Mouse (Mus musculus) gastrocnemius, adult 18-20 months (tissue): Measurements from ENCODE around the gene Tmco3. TPM values are rescaled to one million over a fixed set of nuclear protein-coding genes. Genes with fewer than 3 reads are reported as not detected.

Experiments used
- DNase-seq: peaks from one replicate; pipeline ENCODE4 v3.0.0; 2021; ENCODE audit warnings: low spot score
- long read RNA-seq, 2 experiments: library from polyadenylated mRNA; stranded (forward); transcript quantifications; one replicate each; pipeline ENCODE4 v2.0.0; 2021
- total RNA-seq, 2 experiments: library from RNA; stranded (reverse); gene quantifications; 2 replicates each; pipeline ENCODE4 v1.2.3; 2021

Tmco3 gene
- 10 to 100 TPM; 13.7 to 14.9 TPM for total RNA-seq
- long read RNA-seq, experiment 1, full-length matches to known transcripts, result 13 of 41 reads
- long read RNA-seq, experiment 1, partial matches to known transcripts, result 2 of 41 reads
- long read RNA-seq, experiment 1, other reads (novel, unspliced or antisense), result 26 of 41 reads
- long read RNA-seq, experiment 2, full-length matches to known transcripts, result 6 of 21 reads
- long read RNA-seq, experiment 2, partial matches to known transcripts, result 1 of 21 reads
- long read RNA-seq, experiment 2, other reads (novel, unspliced or antisense), result 14 of 21 reads

- peak; percentile 94 for DNase-seq
Observed at GRCm38 (mm10) chr8:13287692-13288623, at the start of gene Tmco3, which contains the start of gene Dcun1d2. Gene Tmco3, plus strand, starts transcription at chr8:13288190. Gene Dcun1d2, minus strand, starts transcription at chr8:13288131.

DNA sequence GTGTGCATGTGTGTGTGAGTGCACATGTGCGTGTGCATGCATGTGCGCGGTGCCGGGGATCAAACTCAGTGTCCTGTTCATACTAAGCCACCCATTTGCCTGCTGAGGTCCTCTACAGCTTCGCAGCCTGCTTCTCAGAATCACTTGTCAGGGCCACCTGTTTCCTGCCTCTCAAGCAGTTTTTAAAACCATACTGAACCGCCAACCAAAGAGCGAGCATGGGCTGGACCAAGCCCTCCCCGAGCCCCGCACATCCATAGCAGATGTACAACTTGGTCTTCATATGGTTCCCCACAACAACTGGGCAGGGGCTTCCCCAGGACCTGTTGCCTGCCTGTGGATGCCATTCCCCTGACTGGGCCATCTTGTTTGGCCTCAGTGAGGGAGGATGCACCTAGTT is 47.9 kb upstream of the Tmco3 start:
- DNase-seq, result no peak

GRCm38 (mm10) chr8:13240691-13241090 is 47.3 kb upstream of the Tmco3 start:
- no peak for DNase-seq

- DNase-seq, result peak; percentile 43
Observed at GRCm38 (mm10) chr8:13242985-13243870, 44.8 kb upstream of the Tmco3 start.

- peak; percentile 32 for DNase-seq
Observed at GRCm38 (mm10) chr8:13244343-13244880, 43.6 kb upstream of the Tmco3 start.

DNA sequence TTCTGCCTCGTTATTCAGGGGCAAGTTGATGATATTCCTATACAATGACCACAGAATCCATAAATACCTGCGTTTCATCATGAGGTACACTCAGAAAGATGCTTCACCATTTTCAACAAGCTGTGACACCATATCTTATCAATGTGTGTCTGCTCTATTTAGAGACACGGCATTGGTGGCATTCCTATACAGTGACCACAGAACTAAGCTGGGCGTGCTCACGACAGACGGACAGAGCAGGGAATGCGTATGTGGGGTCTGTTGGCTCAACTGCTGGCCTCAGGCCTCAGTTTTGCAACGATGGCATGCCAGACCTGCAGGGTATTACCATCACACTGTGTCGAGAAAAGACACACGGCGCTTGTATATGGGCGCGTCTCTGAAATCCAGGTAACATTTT is 35.2 kb upstream of the Tmco3 start:
- peak; percentile 48 for DNase-seq

- peak; percentile 51 for DNase-seq
Observed at GRCm38 (mm10) chr8:13253413-13253812, 34.6 kb upstream of the Tmco3 start.

GRCm38 (mm10) chr8:13254019-13254418 is 34.0 kb upstream of the Tmco3 start, which contains the start of gene Adprhl1:
Gene Adprhl1, minus strand, starts transcription at chr8:13254162.
- DNase-seq, result peak; percentile 88

DNA sequence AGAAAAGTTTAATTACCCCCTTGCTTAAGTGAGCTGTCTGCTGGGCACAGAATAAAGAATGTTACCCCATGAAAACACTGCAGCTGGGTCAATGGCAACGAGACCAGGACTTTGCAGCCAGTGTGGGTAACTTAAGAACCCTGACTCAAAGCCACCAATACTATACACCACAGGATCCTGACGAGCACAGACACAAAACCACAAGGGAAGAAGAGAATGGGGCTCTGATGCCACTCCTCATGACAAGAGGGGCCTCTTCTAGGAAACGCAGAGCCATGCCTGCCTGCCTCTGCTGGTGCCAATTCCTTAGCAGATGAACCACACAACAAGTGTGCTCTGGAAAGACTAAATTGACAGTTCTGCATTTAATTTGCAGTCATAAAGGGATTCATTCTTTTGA is 24.6 kb upstream of the Tmco3 start:
- no peak for DNase-seq

- no peak for DNase-seq
Observed at GRCm38 (mm10) chr8:13267566-13267965, 20.4 kb upstream of the Tmco3 start.

GRCm38 (mm10) chr8:13272834-13273233 is 15.2 kb upstream of the Tmco3 start:
- DNase-seq, result no peak

- no peak for DNase-seq
Observed at GRCm38 (mm10) chr8:13276941-13277447, 11.0 kb upstream of the Tmco3 start.

DNA sequence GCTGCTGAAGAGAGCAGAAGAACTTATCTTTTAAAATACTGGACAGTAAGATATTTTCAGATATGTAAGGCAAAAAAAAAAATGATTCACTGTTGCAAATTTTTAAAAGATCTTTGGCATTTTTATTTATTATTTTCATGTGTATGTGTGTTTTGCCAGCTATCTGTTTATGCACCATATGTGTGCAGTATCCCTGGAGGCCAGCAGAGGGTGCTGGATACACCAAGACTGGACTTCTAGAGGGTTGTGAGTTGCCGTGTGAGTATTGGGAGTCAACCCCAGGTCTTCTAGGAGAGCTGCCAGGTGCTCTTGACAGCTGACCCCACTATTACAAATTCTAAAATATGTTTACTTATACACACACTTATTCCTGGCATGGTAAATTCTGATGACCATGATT is 4.8 kb upstream of the Tmco3 start:
- no peak for DNase-seq

GRCm38 (mm10) chr8:13287304-13287691 is 692 bp upstream of the Tmco3 start:
- peak; percentile 89 for DNase-seq

DNA sequence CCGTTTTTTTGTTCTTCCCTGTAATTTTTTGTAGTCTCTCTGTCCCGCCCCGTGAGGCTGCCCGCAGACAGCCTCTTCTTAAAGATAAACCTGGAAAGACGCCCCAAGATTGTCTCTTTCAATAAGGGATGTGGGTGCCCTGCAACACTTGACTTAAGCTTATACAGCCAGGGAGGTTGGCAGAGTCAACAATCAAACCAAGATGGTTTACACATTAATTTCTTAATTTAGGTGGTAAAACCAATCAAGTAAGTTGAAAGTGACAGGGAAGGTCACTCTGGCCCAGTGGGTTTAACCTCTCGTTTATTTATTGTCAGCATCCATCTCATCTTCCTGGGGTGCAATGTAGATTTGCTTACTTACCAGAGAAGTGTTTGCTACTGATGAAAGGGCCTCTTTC is 656 bp downstream of the Tmco3 start:
- no peak for DNase-seq

- peak; percentile 76 for DNase-seq
Observed at GRCm38 (mm10) chr8:13292364-13292763, 4.4 kb downstream of the Tmco3 start.

DNA sequence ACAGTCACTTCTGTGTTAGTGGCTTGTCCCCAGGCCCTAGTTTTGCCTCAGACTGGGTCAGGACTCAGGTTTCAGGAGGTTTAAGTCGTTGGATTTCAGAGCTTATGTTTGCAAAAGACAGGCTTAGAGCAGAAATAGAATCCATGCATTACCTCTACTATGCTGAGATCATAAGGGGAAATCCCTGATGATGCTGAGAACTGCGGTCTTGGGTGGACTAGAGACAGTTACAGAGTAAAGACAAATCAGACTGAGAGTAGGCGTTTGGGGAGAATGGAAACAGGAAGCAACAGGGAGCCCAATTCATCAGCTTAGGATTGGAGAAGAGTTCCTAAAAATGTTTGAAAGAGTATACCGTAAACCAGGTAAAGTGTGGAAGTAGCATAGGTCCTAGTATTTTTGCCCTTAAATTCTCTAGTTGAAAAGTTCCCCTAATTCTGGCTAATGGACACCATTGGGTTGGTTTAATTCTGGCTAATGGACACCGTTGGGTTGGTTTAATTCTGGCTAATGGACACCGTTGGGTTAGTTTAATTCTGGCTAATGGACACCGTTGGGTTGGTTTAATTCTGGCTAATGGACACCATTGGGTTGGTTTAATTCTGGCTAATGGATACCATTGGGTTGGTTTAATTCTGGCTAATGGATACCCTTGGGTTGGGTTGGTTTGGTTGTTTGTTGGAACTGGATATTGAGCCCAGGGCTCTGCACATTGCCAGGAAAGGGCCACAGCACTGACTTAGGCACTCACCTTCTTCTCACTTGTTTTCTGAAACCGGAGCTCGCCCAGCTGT is 5.9 kb downstream of the Tmco3 start:
- no peak for DNase-seq

GRCm38 (mm10) chr8:13299571-13299970 is 11.6 kb downstream of the Tmco3 start:
- no peak for DNase-seq

DNA sequence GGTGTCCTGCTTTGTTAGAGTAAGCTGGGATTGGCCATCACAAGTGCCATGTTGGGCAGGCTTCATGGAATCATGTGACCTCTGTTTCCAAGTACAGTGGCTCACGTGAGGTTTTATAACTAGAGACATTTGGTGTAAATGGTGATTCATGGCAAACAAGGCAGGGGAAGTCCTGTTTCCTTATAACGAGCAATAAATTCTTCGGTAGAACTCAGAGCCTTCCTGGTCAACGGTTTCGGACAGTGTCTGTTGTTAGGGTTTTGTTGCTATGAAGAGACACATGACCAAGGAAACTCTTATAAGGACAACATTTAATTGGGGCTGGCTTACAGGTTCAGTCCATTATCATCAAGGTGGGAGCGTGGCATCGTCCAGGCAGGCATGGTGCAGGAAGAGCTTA is 13.0 kb downstream of the Tmco3 start:
- no peak for DNase-seq

DNA sequence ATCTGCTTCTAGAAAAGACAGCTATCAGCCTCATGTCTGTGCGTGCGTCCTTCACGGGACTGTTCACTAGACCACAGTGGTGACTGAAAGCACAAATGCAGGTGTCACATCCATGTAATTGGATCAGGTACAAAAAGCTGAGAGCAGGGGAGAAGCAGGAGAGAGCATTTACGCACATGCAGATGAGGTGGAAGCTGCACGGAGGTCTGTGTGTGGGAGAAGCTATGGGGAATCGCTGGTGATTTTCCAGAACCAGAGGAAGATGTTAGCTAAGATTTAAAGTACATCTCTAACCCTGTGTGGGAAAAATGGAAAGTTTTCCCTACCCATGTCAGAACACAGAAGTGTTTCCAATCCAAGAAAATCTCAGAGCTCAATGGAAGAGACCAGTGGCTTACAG is 17.5 kb downstream of the Tmco3 start:
- no peak for DNase-seq
